Mouse (Mus musculus) intestine, embryonic 16.5 days (tissue): Measurements from ENCODE around the gene Cpd. TPM values are rescaled to one million over a fixed set of nuclear protein-coding genes. Genes with fewer than 3 reads are reported as not detected.
A peak's percentile ranks its signal among the peaks of the same experiment; 100 is the strongest.

Experiments used
- ATAC-seq: fragments of 200-750 bp; cut with Nextera tagmentation; 2 replicates; pipeline ENCODE4 v1.8.0; 2017; ENCODE audit warnings: moderate TSS enrichment, moderate library complexity
- H3K27ac ChIP-seq: fragments of 300-500 bp; sonication (generic); 2 replicates; pipeline ENCODE4 v1.5.1; 2014; ENCODE audit warnings: mild to moderate bottlenecking, low read length
- H3K27me3 ChIP-seq: fragments of 300-500 bp; sonication (generic); replicated peaks from 2 replicates; pipeline ENCODE4 v1.6.1; 2014; ENCODE audit warnings: low read length, control low read depth, mixed read lengths; ENCODE audit not compliant: control insufficient read depth, insufficient read depth
- H3K36me3 ChIP-seq: fragments of 300-500 bp; sonication (generic); 2 replicates; pipeline ENCODE4 v1.6.1; 2014; ENCODE audit warnings: low read length, control low read depth; ENCODE audit not compliant: control insufficient read depth, insufficient read depth
- H3K4me1 ChIP-seq: fragments of 300-500 bp; sonication (generic); 2 replicates; pipeline ENCODE4 v1.6.1; 2014; ENCODE audit warnings: low read length, control low read depth, mixed read lengths; ENCODE audit not compliant: control insufficient read depth, insufficient read depth
- H3K4me2 ChIP-seq: fragments of 300-500 bp; sonication (generic); 2 replicates; pipeline ENCODE4 v1.6.1; 2014; ENCODE audit warnings: low read depth, low read length, control low read depth
- H3K4me3 ChIP-seq: fragments of 300-500 bp; sonication (generic); 2 replicates; pipeline ENCODE4 v1.5.1; 2014; ENCODE audit warnings: mild to moderate bottlenecking, low read length
- H3K9ac ChIP-seq: fragments of 300-500 bp; sonication (generic); 2 replicates; pipeline ENCODE4 v1.6.1; 2014; ENCODE audit warnings: low read depth, low read length
- H3K9me3 ChIP-seq: fragments of 300-500 bp; sonication (generic); 2 replicates; pipeline ENCODE4 v1.6.1; 2016; ENCODE audit warnings: low read length, control low read depth; ENCODE audit not compliant: control insufficient read depth
- WGBS: fragments of 180-500 bp; shearing (Covaris S2); extraction: QIAGEN DNeasy Blood & Tissue Kit; methylation state at CpG from one replicate; pipeline ENCODE4 v1.1.7; 2014; 5-methylcytosine and 5-hydroxymethylcytosine counted together
- polyA plus RNA-seq: library from polyadenylated mRNA; unstranded; fragments of >200 nt; fragmentation: Nextera tagmentation; extraction: Ambion mirVana; gene quantifications from 2 replicates; pipeline ENCODE4 v1.2.1, GENCODE M21; 2015

Gene Cpd
- polyA plus RNA-seq, 1 experiment from 2014 or later: 4.7 TPM

DNA sequence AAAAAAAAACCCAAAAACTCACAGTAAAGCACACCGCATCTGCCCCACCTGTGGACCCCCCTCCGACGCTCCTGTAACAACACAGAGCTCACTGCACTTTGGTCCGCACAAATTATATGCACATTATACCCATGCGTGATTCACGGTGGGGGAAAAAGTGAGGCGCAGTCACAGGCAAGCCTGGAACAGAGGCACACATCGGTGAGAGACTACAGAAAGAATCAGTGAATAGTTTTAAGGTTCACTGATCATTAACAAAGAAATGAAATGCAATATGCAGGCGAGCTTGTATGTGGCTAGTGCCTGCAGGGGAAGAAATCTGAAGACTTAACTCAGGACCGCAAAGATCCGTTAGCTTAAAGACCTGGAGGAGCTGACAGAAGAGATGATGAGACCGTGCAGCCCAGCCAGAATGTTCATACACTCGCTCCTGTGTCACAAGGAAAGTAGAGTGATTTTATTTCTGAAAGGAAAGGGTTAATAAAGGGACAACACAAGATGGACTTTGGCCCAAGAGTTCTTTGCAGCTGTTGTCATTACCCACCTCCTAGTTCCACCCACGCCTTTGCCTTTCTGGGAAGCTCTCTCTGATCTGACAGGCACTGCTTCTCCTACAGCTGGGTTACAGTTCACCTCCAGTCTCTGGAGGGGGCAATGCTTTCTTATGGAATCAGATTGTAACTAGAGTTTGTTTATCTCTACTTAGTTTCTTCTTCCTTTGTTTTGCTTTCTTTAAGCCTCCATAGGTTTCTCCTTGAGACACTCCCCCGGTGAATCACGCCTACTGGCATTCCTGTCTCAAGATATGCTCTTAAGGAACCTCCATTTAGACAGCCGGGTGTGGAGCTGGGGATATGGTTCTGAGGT lies 7.9 kb upstream of the Cpd start:
- Histone ChIP-seq H3K27me3 (no peaks in the 10 kb centered on the region), H3K4me2 (peak overlapping the region; percentile 13), H3K4me1 (peaks cover 10% of the 10 kb centered on the region), H3K9me3 (0 out of 2 replicates have a peak, but pooled peaks cover 3% of the 10 kb centered on the region), H3K36me3 (no peaks in the 10 kb centered on the region), H3K4me3 (peak overlapping the region; percentile 19; the same call in 1 of the 2 replicates), H3K9ac (peak overlapping the region; percentile 21), H3K27ac (peak overlapping the region; percentile 87)
- 44% methylated on average over 17 of the region's 17 CpGs for WGBS
- ATAC-seq: peak; percentile 85

DNA sequence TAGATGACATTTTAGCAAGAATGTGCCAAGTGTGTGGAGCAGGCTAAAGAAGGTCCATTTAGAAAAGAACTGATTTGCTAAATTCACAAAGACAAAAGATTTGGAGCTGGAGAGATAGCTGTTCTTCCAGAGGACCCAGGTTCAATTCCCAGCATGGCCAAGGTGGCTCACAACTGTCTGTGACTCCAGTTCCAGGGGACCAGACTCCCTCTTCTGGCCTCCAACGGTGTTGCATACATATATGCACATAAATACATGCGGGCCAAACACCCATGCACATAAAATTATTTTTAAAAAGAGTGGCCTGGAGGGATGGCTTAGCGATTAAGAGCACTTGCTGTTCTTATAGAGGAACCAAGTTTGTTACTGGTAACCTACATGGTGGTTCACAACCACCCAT lies 4.7 kb upstream of the Cpd start:
- Histone ChIP-seq H3K4me1 (peaks cover 10% of the 10 kb centered on the region), H3K9ac (no peak overlapping the region), H3K27me3 (no peaks in the 10 kb centered on the region), H3K27ac (no peak overlapping the region), H3K4me2 (no peak overlapping the region), H3K36me3 (no peaks in the 10 kb centered on the region), H3K4me3 (no peak overlapping the region), H3K9me3 (0 out of 2 replicates have a peak, but pooled peaks cover 3% of the 10 kb centered on the region)
- ATAC-seq: no peak
- 77% methylated on average over 3 of the region's 3 CpGs for WGBS

- 54% methylated on average over 2 of the region's 2 CpGs for WGBS
- no peak overlapping the region for H3K9ac ChIP-seq
- H3K4me2 ChIP-seq: no peak overlapping the region
- H3K4me3 ChIP-seq: no peak overlapping the region
- H3K27me3 ChIP-seq: no peaks in the 10 kb centered on the region
- H3K4me1 ChIP-seq: peaks cover 10% of the 10 kb centered on the region
- ATAC-seq: no peak
- no peak overlapping the region for H3K27ac ChIP-seq
- 0 out of 2 replicates have a peak, but pooled peaks cover 3% of the 10 kb centered on the region for H3K9me3 ChIP-seq
- H3K36me3 ChIP-seq: no peaks in the 10 kb centered on the region
Observed at GRCm38 (mm10) chr11:76849596-76849995, 2.8 kb upstream of the Cpd start.

DNA sequence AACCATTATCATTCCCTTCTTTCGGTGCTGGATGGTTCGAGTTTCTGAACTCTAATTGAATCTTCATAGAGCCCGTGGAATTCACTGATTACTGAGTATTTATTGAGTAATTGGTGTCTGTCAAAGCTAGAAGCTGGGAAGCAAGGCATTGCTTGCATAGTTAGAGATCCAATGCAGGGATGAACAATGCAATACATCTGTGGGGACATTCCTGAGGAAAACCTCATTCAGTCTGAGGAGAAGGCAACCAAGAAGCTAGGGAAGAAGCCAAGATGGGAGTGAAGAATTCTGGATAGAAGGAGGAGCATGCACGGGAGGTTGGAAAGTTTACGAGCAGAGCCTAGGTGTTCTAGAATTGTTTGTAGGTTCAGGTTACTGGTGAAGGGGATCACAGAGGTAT lies 1.3 kb upstream of the Cpd start:
- WGBS: 78% methylated on average over 5 of the region's 5 CpGs
- no peak overlapping the region for H3K4me3 ChIP-seq
- no peak overlapping the region for H3K4me2 ChIP-seq
- 0 out of 2 replicates have a peak, but pooled peaks cover 3% of the 10 kb centered on the region for H3K9me3 ChIP-seq
- no peaks in the 10 kb centered on the region for H3K36me3 ChIP-seq
- no peak for ATAC-seq
- no peak overlapping the region for H3K9ac ChIP-seq
- no peaks in the 10 kb centered on the region for H3K27me3 ChIP-seq
- no peak overlapping the region for H3K27ac ChIP-seq
- H3K4me1 ChIP-seq: peaks cover 9% of the 10 kb centered on the region; the same call in 1 of the 2 replicates

GRCm38 (mm10) chr11:76847354-76847753 lies 536 bp upstream of the Cpd start:
- Histone ChIP-seq H3K9ac (peak overlapping the region; percentile 42), H3K27me3 (no peaks in the 10 kb centered on the region), H3K9me3 (0 out of 2 replicates have a peak, but pooled peaks cover 3% of the 10 kb centered on the region), H3K36me3 (no peaks in the 10 kb centered on the region), H3K4me1 (peaks cover 9% of the 10 kb centered on the region; the same call in 1 of the 2 replicates), H3K4me2 (peak overlapping the region; percentile 49), H3K27ac (no peak overlapping the region), H3K4me3 (peak overlapping the region; percentile 94)
- WGBS: 19% methylated on average over 8 of the region's 8 CpGs
- no peak; the same call in 1 of the 2 replicates for ATAC-seq

- H3K27me3 ChIP-seq: no peaks in the 10 kb centered on the region
- H3K4me2 ChIP-seq: peak overlapping the region; percentile 98
- H3K27ac ChIP-seq: peak overlapping the region; percentile 82
- under 1% methylated on average over 73 of the region's 90 CpGs for WGBS
- peak overlapping the region; percentile 89 for H3K9ac ChIP-seq
- no peaks in the 10 kb centered on the region for H3K36me3 ChIP-seq
- peak; percentile 82 for ATAC-seq
- no peaks in the 10 kb centered on the region for H3K9me3 ChIP-seq
- H3K4me1 ChIP-seq: peaks cover 9% of the 10 kb centered on the region; the same call in 1 of the 2 replicates
- H3K4me3 ChIP-seq: peak overlapping the region; percentile 94
Observed at GRCm38 (mm10) chr11:76846011-76846877, 574 bp downstream of the Cpd start.

GRCm38 (mm10) chr11:76845275-76845980 lies 1.4 kb downstream of the Cpd start:
- ATAC-seq: no peak
- H3K4me2 ChIP-seq: peak overlapping the region; percentile 98
- 24% methylated on average over 15 of the region's 15 CpGs for WGBS

GRCm38 (mm10) chr11:76838573-76838972 lies 8.2 kb downstream of the Cpd start:
- no peaks in the 10 kb centered on the region for H3K4me1 ChIP-seq
- H3K36me3 ChIP-seq: no peaks in the 10 kb centered on the region
- WGBS: 90% methylated on average over 4 of the region's 4 CpGs
- ATAC-seq: no peak
- no peaks in the 10 kb centered on the region for H3K27me3 ChIP-seq
- no peak overlapping the region for H3K9ac ChIP-seq
- no peak overlapping the region for H3K4me3 ChIP-seq
- H3K9me3 ChIP-seq: no peaks in the 10 kb centered on the region
- H3K27ac ChIP-seq: no peak overlapping the region
- no peak overlapping the region for H3K4me2 ChIP-seq

More at GRCm38 (mm10) chr11:76845275-76845980, 1.4 kb downstream of the Cpd start:
- Histone ChIP-seq H3K9me3 (no peaks in the 10 kb centered on the region), H3K27me3 (no peaks in the 10 kb centered on the region), H3K9ac (peak overlapping the region; percentile 89), H3K4me1 (peaks cover 9% of the 10 kb centered on the region; the same call in 1 of the 2 replicates), H3K27ac (no peak overlapping the region), H3K36me3 (no peaks in the 10 kb centered on the region), H3K4me3 (peak overlapping the region; percentile 94)
